Mouse (Mus musculus) hindbrain, embryonic 14.5 days (tissue): Measurements from ENCODE around the gene Ttc7. TPM values are rescaled to one million over a fixed set of nuclear protein-coding genes. Genes with fewer than 3 reads are reported as not detected.

Experiments used
- ATAC-seq: fragments of 200-750 bp; cut with Nextera tagmentation; 2 replicates; pipeline ENCODE4 v1.8.0; 2017; ENCODE audit warnings: moderate number of reproducible peaks, mild to moderate bottlenecking, moderate TSS enrichment, moderate library complexity; ENCODE audit not compliant: low FRiP score
- DNase-seq: peaks from one replicate; pipeline ENCODE4 v3.0.0-alpha.2; 2015; ENCODE audit warnings: low spot score
- H3K27ac ChIP-seq: fragments of 300-500 bp; sonication (generic); 2 replicates; pipeline ENCODE4 v1.5.1; 2014; ENCODE audit warnings: mild to moderate bottlenecking, moderate library complexity
- H3K27me3 ChIP-seq: fragments of 300-500 bp; sonication (generic); 2 replicates; pipeline ENCODE4 v1.6.1; 2014; ENCODE audit warnings: mild to moderate bottlenecking, low read length, mixed read lengths; ENCODE audit not compliant: control insufficient read depth, insufficient read depth
- H3K36me3 ChIP-seq: fragments of 300-500 bp; sonication (generic); replicated peaks from 2 replicates; pipeline ENCODE4 v1.6.1; 2014; ENCODE audit not compliant: control insufficient read depth, insufficient read depth
- H3K4me1 ChIP-seq: fragments of 300-500 bp; sonication (generic); replicated peaks from 2 replicates; pipeline ENCODE4 v1.6.1; 2014; ENCODE audit warnings: antibody characterized with exemption, low read length, mixed read lengths; ENCODE audit not compliant: control insufficient read depth, insufficient read depth
- H3K4me2 ChIP-seq: fragments of 300-500 bp; sonication (generic); replicated peaks from 2 replicates; pipeline ENCODE4 v1.6.1; 2014; ENCODE audit warnings: mild to moderate bottlenecking, moderate library complexity
- H3K4me3 ChIP-seq: fragments of 300-500 bp; sonication (generic); replicated peaks from 2 replicates; pipeline ENCODE4 v1.5.1; 2014; ENCODE audit warnings: mild to moderate bottlenecking, low read length
- H3K9ac ChIP-seq: fragments of 300-500 bp; sonication (generic); 2 replicates; pipeline ENCODE4 v1.6.1; 2014
- H3K9me3 ChIP-seq: fragments of 300-500 bp; sonication (generic); 2 replicates; pipeline ENCODE4 v1.6.1; 2016; ENCODE audit warnings: low read length; ENCODE audit not compliant: control insufficient read depth
- WGBS: fragments of 180-500 bp; shearing (Covaris S2); extraction: QIAGEN DNeasy Blood & Tissue Kit; methylation state at CpG from one replicate; pipeline ENCODE4 v1.1.7; 2014; 5-methylcytosine and 5-hydroxymethylcytosine counted together
- polyA plus RNA-seq: library from polyadenylated mRNA; unstranded; fragments of >200 nt; fragmentation: Nextera tagmentation; extraction: Ambion mirVana; gene quantifications from 2 replicates; pipeline ENCODE4 v1.2.1, GENCODE M21; 2014

The Ttc7 gene
- polyA plus RNA-seq, 1 experiment from 2014 or later = 6.3 TPM

DNA sequence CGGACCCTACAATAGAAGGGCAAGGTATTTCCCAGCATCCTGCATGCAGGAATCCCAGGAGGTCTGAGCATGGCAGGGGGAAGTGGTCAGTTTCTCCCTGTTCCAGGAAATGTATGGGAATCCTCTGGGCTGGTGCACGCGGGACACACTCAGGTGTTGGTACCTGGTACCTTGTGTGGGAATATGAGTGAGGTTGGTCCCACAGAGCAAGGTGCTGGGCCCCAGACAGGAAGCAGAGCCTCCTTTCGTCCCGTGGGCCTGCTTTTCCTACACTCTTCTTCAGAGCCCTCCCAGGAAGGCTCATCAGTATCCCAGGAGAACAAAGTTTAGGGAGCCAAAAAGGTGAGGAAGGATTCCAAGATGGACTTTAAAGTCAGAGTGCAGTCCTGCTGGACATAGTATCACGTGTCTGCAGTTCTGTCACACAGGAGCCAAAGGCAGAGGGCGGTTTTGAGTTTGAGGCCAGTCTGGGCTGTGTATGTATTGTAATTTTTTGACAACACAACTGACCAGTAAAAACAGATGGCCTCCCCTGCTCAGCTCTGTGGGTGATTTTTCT lies 1.9 kb downstream of the Ttc7 start:
- Histone ChIP-seq H3K27ac (no peak overlapping the region), H3K4me3 (no peak overlapping the region), H3K4me2 (peak overlapping the region; percentile 78; the same call in 1 of the 2 replicates), H3K9me3 (no peaks in the 10 kb centered on the region), H3K36me3 (no peaks in the 10 kb centered on the region), H3K27me3 (peaks cover 40% of the 10 kb centered on the region), H3K4me1 (peaks cover 23% of the 10 kb centered on the region), H3K9ac (no peak overlapping the region)
- ATAC-seq (no peak), DNase-seq (no peak)
- WGBS = 58% methylated on average over 7 of the region's 7 CpGs

DNA sequence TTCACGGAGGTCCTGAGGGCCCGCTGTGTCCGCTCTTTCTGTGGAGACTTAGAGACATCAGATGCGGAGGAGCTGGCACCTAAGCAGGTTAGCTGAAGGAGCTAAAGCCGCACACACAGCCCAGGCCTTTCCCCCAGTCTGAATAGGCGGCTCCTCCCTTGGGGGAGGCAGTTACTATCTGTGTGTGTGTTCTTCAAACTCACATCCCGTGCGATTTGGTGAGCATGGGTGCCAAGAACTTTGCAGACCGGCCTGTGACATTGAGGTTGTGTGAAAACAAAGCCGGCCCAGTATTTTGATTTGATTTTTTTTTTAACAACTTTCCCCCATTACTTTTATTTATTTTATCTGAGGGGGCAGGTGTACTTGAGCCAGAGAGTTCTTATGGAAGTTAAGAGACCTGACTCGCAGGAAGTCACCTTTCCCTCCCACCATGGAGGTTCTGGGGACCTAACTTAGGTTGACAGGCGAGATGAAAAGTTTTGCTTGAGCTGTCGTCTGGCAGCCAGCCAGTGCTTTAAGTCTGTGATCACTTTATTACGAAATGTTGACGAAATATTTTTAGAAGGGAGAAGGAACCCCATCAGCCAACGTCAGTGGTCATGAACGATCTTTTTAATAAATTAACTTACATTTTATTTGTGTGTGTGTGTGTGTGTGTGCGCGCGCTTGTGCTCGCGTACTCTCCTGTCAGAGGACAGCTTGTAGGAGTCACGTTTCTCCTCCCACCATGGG lies 3.2 kb downstream of the Ttc7 start:
- Histone ChIP-seq H3K4me3 (no peak overlapping the region), H3K9me3 (no peaks in the 10 kb centered on the region), H3K36me3 (no peaks in the 10 kb centered on the region), H3K4me2 (no peak overlapping the region), H3K4me1 (peaks cover 19% of the 10 kb centered on the region), H3K27me3 (peaks cover 40% of the 10 kb centered on the region), H3K9ac (no peak overlapping the region), H3K27ac (no peak overlapping the region)
- ATAC-seq = no peak
- WGBS = 77% methylated on average over 23 of the region's 23 CpGs
- no peak for DNase-seq

- no peak for ATAC-seq
- Histone ChIP-seq H3K4me2 (no peak overlapping the region), H3K27me3 (peaks cover 38% of the 10 kb centered on the region), H3K27ac (no peak overlapping the region), H3K9me3 (no peaks in the 10 kb centered on the region), H3K4me1 (peaks cover 14% of the 10 kb centered on the region), H3K4me3 (no peak overlapping the region), H3K36me3 (no peaks in the 10 kb centered on the region), H3K9ac (no peak overlapping the region)
- WGBS = 66% methylated on average over 8 of the region's 8 CpGs
- no peak for DNase-seq
These were observed 3.9 kb downstream of the Ttc7 start for GRCm38 (mm10) chr17:87286481-87287143.

DNA sequence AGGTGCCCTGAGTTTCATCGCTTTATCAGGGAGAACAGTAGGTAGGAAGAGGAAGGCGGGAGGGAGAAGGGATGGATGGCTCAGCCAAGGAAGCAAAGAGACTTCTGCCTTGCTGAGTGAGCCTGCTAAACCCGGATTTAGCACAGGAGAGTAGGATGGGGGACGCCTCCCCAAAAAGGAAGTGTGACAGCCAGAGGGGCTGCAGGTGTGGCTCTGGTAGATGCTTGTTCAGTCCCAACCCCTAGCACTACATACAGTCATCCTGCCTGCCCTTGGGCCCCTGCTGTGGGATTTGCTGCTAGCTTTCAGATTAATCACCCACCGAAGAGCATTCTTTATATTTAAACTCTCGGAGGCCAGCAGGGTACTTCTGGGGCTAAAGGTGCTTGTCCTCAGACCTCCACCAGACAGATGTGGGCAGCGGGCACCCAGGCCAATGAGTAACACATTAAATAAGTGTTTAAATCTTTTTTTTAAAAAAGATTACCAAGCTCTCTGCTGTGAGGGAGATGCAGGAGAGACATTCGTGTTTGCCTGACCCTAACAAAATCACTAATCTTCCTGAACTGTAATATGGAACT lies 4.6 kb downstream of the Ttc7 start:
- Histone ChIP-seq H3K27me3 (peaks cover 36% of the 10 kb centered on the region), H3K36me3 (no peaks in the 10 kb centered on the region), H3K9me3 (no peaks in the 10 kb centered on the region), H3K4me2 (no peak overlapping the region), H3K4me3 (no peak overlapping the region), H3K9ac (no peak overlapping the region), H3K27ac (no peak overlapping the region), H3K4me1 (peaks cover 9% of the 10 kb centered on the region; the same call in 1 of the 2 replicates)
- ATAC-seq (no peak), DNase-seq (no peak)
- 57% methylated on average over 8 of the region's 8 CpGs for WGBS

- 26% methylated on average over 12 of the region's 12 CpGs for WGBS
- peaks cover 36% of the 10 kb centered on the region for H3K27me3 ChIP-seq
These were observed 5.4 kb downstream of the Ttc7 start for GRCm38 (mm10) chr17:87288131-87288530.

DNA sequence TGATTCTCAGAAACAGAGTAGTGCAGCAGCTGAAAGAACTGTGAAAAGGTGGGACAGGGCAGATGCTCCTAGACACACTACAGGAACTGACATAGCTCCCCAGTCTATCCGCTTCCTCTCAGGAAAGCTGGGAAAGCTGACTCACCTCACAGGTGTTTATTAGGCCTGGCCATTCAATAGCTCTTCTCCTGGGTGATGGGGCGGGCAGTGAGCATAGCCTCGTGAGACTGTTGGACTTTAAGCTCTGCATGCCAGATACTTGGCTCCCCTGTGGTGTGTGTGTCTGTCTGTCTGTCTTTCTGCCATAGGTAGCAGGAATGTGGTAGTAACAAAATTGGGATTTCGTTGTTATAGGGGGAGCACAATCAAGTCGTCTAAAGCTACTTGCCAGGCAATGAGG lies 6.7 kb downstream of the Ttc7 start:
- no peaks in the 10 kb centered on the region for H3K36me3 ChIP-seq
- H3K27me3 ChIP-seq = peaks cover 27% of the 10 kb centered on the region
- DNase-seq = no peak
- ATAC-seq = no peak
- H3K9me3 ChIP-seq = no peaks in the 10 kb centered on the region
- no peak overlapping the region for H3K27ac ChIP-seq
- 69% methylated on average over 5 of the region's 5 CpGs for WGBS
- H3K9ac ChIP-seq = no peak overlapping the region
- H3K4me3 ChIP-seq = no peak overlapping the region
- H3K4me2 ChIP-seq = no peak overlapping the region
- H3K4me1 ChIP-seq = no peaks in the 10 kb centered on the region

More at GRCm38 (mm10) chr17:87288131-87288530, 5.4 kb downstream of the Ttc7 start:
- no peak overlapping the region for H3K4me2 ChIP-seq
- no peaks in the 10 kb centered on the region for H3K36me3 ChIP-seq
- H3K4me3 ChIP-seq = no peak overlapping the region
- DNase-seq = no peak
- peaks cover 8% of the 10 kb centered on the region; the same call in 1 of the 2 replicates for H3K4me1 ChIP-seq
- no peak for ATAC-seq
- no peak overlapping the region for H3K27ac ChIP-seq
- no peak overlapping the region for H3K9ac ChIP-seq
- no peaks in the 10 kb centered on the region for H3K9me3 ChIP-seq

DNA sequence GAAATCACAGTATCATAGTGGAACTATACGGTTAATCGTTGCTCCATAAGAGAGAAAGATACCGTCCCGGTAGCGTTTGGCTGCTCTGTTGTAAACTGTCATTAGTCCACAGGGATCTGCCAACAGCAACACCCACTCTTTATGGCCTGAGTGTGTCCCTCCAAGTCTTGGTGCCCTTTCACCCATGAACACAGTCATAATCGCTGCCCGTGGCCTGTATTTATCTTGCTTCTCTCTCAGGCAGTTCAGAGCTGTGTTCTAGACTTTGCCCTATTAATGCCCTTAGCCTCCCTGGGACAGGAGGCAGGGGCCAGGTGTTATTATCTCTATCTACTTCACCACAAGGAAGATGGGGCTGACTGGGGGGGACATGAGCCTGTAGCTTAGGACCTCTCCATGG lies 8.4 kb downstream of the Ttc7 start:
- WGBS = 93% methylated on average over 7 of the region's 7 CpGs
- ATAC-seq = no peak
- H3K36me3 ChIP-seq = no peaks in the 10 kb centered on the region
- H3K9ac ChIP-seq = no peak overlapping the region
- H3K4me3 ChIP-seq = no peak overlapping the region
- no peaks in the 10 kb centered on the region for H3K9me3 ChIP-seq
- H3K27ac ChIP-seq = no peak overlapping the region
- H3K4me1 ChIP-seq = no peaks in the 10 kb centered on the region
- no peak overlapping the region for H3K4me2 ChIP-seq
- no peak for DNase-seq
- H3K27me3 ChIP-seq = peaks cover 10% of the 10 kb centered on the region; the same call in 1 of the 2 replicates

- DNase-seq (no peak), ATAC-seq (no peak)
- Histone ChIP-seq H3K36me3 (no peaks in the 10 kb centered on the region), H3K27ac (no peak overlapping the region), H3K27me3 (peaks cover 7% of the 10 kb centered on the region; the same call in 1 of the 2 replicates), H3K9me3 (no peaks in the 10 kb centered on the region), H3K4me2 (no peak overlapping the region), H3K4me1 (no peaks in the 10 kb centered on the region), H3K4me3 (no peak overlapping the region), H3K9ac (no peak overlapping the region)
- 92% methylated on average over 5 of the region's 5 CpGs for WGBS
These were observed 9.1 kb downstream of the Ttc7 start for GRCm38 (mm10) chr17:87291782-87292181.

- Histone ChIP-seq H3K27me3 (peaks cover 5% of the 10 kb centered on the region; the same call in 1 of the 2 replicates), H3K4me2 (no peak overlapping the region), H3K9ac (no peak overlapping the region), H3K9me3 (no peaks in the 10 kb centered on the region), H3K4me3 (no peak overlapping the region), H3K36me3 (no peaks in the 10 kb centered on the region), H3K4me1 (no peaks in the 10 kb centered on the region), H3K27ac (no peak overlapping the region)
- DNase-seq (no peak), ATAC-seq (no peak)
- 92% methylated on average over 5 of the region's 5 CpGs for WGBS
These were observed 10.4 kb downstream of the Ttc7 start for GRCm38 (mm10) chr17:87293125-87293524.
